Mouse (Mus musculus) embryonic facial prominence, embryonic 13.5 days (tissue): ENCODE measurements around the gene Atp5h. TPM values are rescaled to one million over a fixed set of nuclear protein-coding genes. Genes with fewer than 3 reads are reported as not detected.

Experiments
- ATAC-seq: fragments of 200-750 bp; cut with Nextera tagmentation; 2 replicates; pipeline ENCODE4 v1.8.0; 2017; ENCODE audit warnings: low read depth; ENCODE audit not compliant: insufficient number of reproducible peaks, insufficient read depth, low FRiP score, low TSS enrichment
- H3K27ac ChIP-seq: fragments of 300-500 bp; sonication (generic); 2 replicates; pipeline ENCODE4 v1.5.1; 2015; ENCODE audit warnings: moderate library complexity, mild to moderate bottlenecking, inconsistent platforms
- H3K27me3 ChIP-seq: fragments of 300-500 bp; sonication (generic); 2 replicates; pipeline ENCODE4 v1.6.1; 2015; ENCODE audit warnings: mild to moderate bottlenecking, inconsistent platforms
- H3K36me3 ChIP-seq: fragments of 300-500 bp; sonication (generic); 2 replicates; pipeline ENCODE4 v1.6.1; 2015; ENCODE audit warnings: mild to moderate bottlenecking, inconsistent platforms
- H3K4me1 ChIP-seq: fragments of 300-500 bp; sonication (generic); 2 replicates; pipeline ENCODE4 v1.6.1; 2015; ENCODE audit warnings: inconsistent platforms
- H3K4me2 ChIP-seq: fragments of 300-500 bp; sonication (generic); 2 replicates; pipeline ENCODE4 v1.6.1; 2015; ENCODE audit warnings: moderate library complexity, mild to moderate bottlenecking, inconsistent platforms
- H3K4me3 ChIP-seq: fragments of 300-500 bp; sonication (generic); 2 replicates; pipeline ENCODE4 v1.5.1; 2015; ENCODE audit warnings: mild to moderate bottlenecking, inconsistent platforms
- H3K9ac ChIP-seq: fragments of 300-500 bp; sonication (generic); 2 replicates; pipeline ENCODE4 v1.6.1; 2015; ENCODE audit warnings: mild to moderate bottlenecking, inconsistent platforms
- H3K9me3 ChIP-seq: fragments of 300-500 bp; sonication (generic); 2 replicates; pipeline ENCODE4 v1.6.1; 2016; ENCODE audit warnings: inconsistent platforms
- WGBS: fragments of 180-500 bp; shearing (Covaris S2); methylation state at CpG from one replicate; pipeline ENCODE4 v1.1.7; 2015; ENCODE audit warnings: mixed read lengths; 5-methylcytosine and 5-hydroxymethylcytosine counted together
- polyA plus RNA-seq: library from polyadenylated mRNA; unstranded; fragments of >200 nt; fragmentation: Nextera tagmentation; extraction: Ambion mirVana; gene quantifications from 2 replicates; pipeline ENCODE4 v1.2.1, GENCODE M21; 2015

The Atp5h gene
- polyA plus RNA-seq, 1 experiment from 2014 or later, result 943 TPM

DNA sequence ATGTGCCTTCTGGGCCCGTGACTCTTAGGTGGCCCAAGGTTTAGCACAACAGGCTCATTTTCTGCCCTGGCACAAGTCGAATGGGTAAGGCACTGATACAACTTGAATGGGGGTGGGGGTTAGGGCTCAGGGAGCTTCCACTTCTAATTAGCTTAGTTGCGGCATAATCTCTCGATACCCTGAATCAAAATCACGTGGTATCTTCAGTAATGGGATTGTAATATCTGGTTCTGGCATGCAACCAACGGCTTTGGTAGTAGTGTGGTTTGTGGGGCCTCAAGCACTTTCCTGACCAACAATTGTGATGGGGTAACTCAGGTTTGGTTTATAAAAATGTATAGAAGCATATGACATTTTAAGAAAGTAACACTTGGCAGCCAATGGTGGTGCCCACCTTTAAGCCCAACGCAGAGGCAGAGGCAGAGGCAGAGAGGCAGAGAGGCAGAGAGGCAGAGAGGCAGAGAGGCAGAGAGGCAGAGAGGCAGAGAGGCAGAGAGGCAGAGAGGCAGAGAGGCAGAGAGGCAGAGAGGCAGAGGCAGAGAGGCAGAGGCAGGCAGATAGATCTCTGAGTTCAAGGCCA, 32.6 kb upstream of the Atp5h start:
- no peak overlapping the region for H3K4me2 ChIP-seq
- no peaks in the 10 kb centered on the region for H3K27me3 ChIP-seq
- no peaks in the 10 kb centered on the region for H3K9me3 ChIP-seq
- peaks cover 4% of the 10 kb centered on the region; the same call in 1 of the 2 replicates for H3K4me1 ChIP-seq
- 76% methylated on average over 7 of the region's 7 CpGs for WGBS
- H3K27ac ChIP-seq, result no peak overlapping the region
- no peak overlapping the region for H3K4me3 ChIP-seq
- no peak for ATAC-seq
- H3K36me3 ChIP-seq, result no peaks in the 10 kb centered on the region
- no peak overlapping the region for H3K9ac ChIP-seq

DNA sequence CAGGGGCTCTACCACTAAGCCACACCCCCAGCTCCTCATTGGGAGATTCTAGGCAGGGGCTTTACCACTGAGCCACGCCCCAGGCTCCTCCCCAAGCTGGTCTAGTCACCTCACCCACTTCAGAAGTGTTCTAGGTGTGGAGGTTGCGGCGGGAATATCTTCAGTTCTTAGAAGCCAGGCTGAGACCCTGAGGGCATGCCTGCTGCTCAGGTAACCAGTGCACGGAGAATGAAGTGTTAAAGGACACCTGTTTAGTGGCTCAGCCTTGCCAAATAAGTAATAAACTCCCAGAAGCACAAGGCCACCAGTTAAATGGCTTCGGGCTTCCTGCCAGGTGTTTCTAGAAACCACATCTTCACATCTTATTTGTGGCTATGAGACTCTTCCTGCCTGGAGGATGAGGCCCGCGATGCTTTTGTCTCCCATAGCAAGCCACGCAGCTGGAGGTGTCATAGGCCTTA, 32.0 kb upstream of the Atp5h start:
- Histone ChIP-seq H3K27me3 (no peaks in the 10 kb centered on the region), H3K27ac (no peak overlapping the region), H3K4me3 (no peak overlapping the region), H3K36me3 (no peaks in the 10 kb centered on the region), H3K9ac (no peak overlapping the region), H3K9me3 (no peaks in the 10 kb centered on the region), H3K4me2 (no peak overlapping the region), H3K4me1 (0 out of 2 replicates have a peak, but pooled peaks cover under 1% of the 10 kb centered on the region)
- ATAC-seq, result no peak
- 84% methylated on average over 8 of the region's 8 CpGs for WGBS

DNA sequence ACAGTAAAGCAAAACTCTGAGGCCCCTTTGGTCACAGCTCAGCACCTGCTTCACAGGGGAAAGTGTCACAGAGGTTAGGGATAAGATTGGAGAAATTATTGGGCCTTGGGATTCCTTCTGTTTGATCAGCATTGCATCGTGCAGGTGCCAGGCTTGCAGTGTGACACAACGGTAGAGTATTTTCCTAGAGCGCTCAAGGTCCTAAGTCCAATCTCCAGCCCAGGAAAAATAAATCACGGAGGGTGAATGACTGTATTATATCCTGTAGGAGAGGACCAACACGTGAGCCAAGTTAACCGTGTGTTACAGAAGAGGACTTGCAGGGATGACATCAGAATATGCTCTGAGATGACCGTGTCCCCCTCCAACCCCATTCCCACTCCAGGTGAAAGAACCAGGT, 30.4 kb upstream of the Atp5h start:
- 89% methylated on average over 7 of the region's 7 CpGs for WGBS
- H3K36me3 ChIP-seq, result no peaks in the 10 kb centered on the region
- H3K4me1 ChIP-seq, result 0 out of 2 replicates have a peak, but pooled peaks cover 5% of the 10 kb centered on the region

DNA sequence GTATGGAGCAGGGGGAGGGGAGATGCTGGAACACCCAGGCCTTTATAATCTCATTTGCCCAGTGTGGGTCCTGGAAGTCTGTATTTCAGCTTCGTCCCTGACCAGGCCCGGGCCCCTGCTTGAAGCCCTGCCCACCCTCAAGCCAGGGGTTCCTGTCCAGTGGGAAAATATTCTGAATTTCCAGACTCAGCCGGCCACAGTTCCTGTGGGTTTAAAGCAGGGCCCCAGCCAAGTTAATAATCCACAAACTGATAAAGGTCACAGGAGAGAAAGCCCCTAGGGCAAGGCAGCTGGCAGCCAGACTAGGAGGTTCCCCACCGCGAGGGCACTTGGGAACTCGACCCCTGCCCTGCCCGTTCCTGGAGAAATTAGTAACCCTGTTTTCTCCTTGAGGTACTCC, 29.2 kb upstream of the Atp5h start:
- 14% methylated on average over 7 of the region's 7 CpGs for WGBS
- ATAC-seq, result no peak
- Histone ChIP-seq H3K4me3 (no peak overlapping the region), H3K36me3 (no peaks in the 10 kb centered on the region), H3K27ac (no peak overlapping the region), H3K27me3 (no peaks in the 10 kb centered on the region), H3K4me1 (0 out of 2 replicates have a peak, but pooled peaks cover 5% of the 10 kb centered on the region), H3K9ac (no peak overlapping the region), H3K9me3 (no peaks in the 10 kb centered on the region), H3K4me2 (no peak overlapping the region)

More for the DNA sequence above, 30.4 kb upstream of the Atp5h start:
- Histone ChIP-seq H3K27ac (no peak overlapping the region), H3K9ac (no peak overlapping the region), H3K27me3 (no peaks in the 10 kb centered on the region), H3K4me2 (no peak overlapping the region), H3K9me3 (no peaks in the 10 kb centered on the region), H3K4me3 (no peak overlapping the region)
- ATAC-seq, result no peak

DNA sequence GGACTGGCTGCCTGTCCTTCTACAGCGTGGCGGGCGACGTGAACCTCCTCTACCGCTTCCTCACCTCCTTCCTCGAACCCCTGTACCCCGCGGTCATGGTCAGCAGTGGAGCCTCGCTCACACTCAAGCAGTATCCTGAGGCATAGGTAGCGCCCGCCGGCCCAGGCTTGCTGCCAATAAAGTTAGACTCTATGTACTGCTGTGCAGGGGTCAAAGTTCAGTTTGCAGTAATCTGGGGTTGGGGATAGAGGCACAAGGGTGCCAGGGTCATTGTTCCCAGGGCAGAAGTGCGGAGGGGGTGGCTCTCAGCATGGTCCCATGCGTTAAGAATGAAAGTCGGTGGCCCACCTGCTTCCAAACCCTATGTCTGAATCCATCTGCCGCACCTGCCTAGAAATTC, 28.3 kb upstream of the Atp5h start:
- H3K27ac ChIP-seq, result no peak overlapping the region
- no peak overlapping the region for H3K9ac ChIP-seq
- H3K4me2 ChIP-seq, result no peak overlapping the region
- no peak overlapping the region for H3K4me3 ChIP-seq
- H3K9me3 ChIP-seq, result no peaks in the 10 kb centered on the region
- no peaks in the 10 kb centered on the region for H3K36me3 ChIP-seq
- 84% methylated on average over 16 of the region's 16 CpGs for WGBS
- 0 out of 2 replicates have a peak, but pooled peaks cover 5% of the 10 kb centered on the region for H3K4me1 ChIP-seq
- H3K27me3 ChIP-seq, result no peaks in the 10 kb centered on the region
- no peak for ATAC-seq

DNA sequence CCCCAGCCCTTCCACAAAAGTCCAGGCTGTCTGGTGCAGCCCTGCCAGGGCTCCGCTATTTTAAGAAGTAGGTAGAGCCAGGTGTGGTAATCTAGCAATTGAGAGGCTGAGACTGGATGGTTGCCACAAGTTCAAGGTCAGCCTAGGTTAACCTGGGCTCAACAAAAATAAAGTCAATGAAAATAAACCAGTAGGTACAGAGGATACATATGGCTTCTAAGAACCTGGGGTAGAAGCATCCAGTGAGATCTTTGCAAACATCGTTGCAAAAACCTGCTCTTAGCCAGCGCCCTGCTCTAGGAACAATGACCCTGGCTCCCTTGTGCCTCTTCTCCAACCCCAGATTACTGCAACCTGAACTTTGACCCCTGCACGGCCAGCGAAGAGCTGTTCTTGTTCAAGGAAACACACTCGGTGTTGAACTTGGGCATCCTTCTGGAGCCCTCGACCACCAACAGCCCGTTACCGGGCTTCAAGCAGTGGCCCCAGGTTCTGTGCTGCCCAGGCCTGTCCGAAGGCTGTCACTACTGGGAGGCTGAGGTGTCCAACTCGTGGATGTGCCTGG, 27.6 kb upstream of the Atp5h start:
- Histone ChIP-seq H3K27me3 (no peaks in the 10 kb centered on the region), H3K36me3 (no peaks in the 10 kb centered on the region), H3K4me1 (0 out of 2 replicates have a peak, but pooled peaks cover 5% of the 10 kb centered on the region), H3K4me2 (no peak overlapping the region), H3K9me3 (no peaks in the 10 kb centered on the region), H3K9ac (no peak overlapping the region), H3K4me3 (no peak overlapping the region), H3K27ac (no peak overlapping the region)
- 80% methylated on average over 11 of the region's 11 CpGs for WGBS
- no peak for ATAC-seq

DNA sequence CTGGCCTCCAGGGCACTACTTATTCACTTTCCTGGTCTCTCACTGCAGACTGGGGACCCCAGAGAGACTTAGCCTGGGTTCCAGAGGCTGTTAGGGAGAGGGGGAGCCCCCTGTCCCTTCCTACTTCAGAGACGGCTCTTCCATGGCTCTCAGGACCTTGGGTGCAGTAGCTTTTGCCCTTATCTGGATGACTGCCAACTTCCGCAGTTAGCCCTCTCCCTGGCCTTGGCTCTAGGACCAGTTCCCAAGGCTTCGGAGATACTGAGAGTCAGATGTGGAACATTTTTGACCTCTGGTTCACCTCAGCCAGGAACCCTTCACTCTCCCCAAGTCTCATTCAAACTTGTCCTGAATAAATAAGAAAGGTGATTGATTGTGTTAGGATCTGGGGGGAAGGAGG, 27.1 kb upstream of the Atp5h start:
- Histone ChIP-seq H3K4me3 (no peak overlapping the region), H3K9me3 (no peaks in the 10 kb centered on the region), H3K4me1 (0 out of 2 replicates have a peak, but pooled peaks cover 5% of the 10 kb centered on the region), H3K36me3 (no peaks in the 10 kb centered on the region), H3K4me2 (no peak overlapping the region), H3K27me3 (no peaks in the 10 kb centered on the region), H3K9ac (no peak overlapping the region), H3K27ac (no peak overlapping the region)
- WGBS, result 57% methylated on average over 3 of the region's 3 CpGs
- no peak for ATAC-seq

DNA sequence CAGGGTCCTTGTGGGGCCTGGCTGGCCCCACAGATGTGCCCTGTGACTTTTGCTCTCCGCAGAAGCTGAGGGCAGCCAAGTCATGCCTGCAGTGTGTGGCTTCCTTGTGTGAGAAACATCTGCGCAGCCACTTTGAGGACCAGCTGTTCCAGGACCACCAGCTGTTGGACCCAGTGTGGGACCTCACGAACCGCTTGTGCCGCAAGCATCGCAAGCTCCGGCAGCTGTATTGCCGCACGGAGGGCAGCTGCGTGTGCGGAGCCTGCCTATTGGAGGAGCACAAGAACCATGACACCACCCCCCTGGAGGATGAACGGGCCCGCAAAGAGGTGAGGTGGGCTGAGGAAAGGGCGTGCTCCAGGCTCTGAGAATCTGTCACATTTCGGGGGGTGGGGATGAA, 21.7 kb upstream of the Atp5h start:
- no peak overlapping the region for H3K4me3 ChIP-seq
- no peak overlapping the region for H3K27ac ChIP-seq
- H3K4me1 ChIP-seq, result peaks cover 6% of the 10 kb centered on the region
- WGBS, result 38% methylated on average over 15 of the region's 15 CpGs
- H3K9ac ChIP-seq, result no peak overlapping the region
- H3K27me3 ChIP-seq, result no peaks in the 10 kb centered on the region
- no peaks in the 10 kb centered on the region for H3K36me3 ChIP-seq
- no peak for ATAC-seq
- peak overlapping the region; percentile 16; the same call in 1 of the 2 replicates for H3K4me2 ChIP-seq
- no peaks in the 10 kb centered on the region for H3K9me3 ChIP-seq

DNA sequence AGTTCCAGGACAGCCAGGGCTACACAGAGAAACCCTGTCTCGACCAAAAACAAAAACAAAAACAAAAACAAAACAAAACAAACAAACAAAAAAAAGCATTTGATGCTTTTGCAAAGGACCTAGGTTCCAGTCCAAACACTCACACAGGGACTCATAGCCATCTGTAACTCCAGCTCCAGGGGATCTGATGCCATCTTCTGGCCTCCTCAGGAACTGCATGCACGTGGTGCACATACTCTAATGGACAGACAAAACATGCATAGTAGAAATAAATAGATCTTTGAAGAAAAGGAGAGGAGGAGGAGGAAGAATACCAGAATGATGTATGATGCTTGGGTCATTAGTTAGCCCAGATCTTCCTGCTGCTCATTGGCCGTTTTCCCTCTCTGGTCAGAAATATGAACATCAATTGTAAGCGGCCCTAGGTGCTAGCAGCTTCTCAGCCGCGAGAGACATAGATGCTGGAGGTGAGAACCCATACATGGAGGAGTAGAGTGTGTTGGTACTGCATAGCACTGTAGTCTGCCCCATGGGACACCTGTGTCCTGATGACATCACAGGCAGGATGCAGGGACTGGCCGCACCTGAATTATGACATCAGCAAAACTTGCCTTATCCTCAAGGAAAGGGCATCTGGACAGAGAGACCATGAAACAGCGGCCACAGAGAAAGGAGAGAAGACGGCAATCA, 20.3 kb upstream of the Atp5h start, which contains the start of gene Trim80:
Trim80 (plus strand) TSS at position 640 of the 690 bp plus-strand sequence.
- no peak within 1 kb of the TSS for H3K27ac ChIP-seq
- peaks cover 19% of the 10 kb centered on the region for H3K4me1 ChIP-seq
- H3K9ac ChIP-seq, result no peak within 1 kb of the TSS
- no peaks in the 10 kb centered on the region for H3K36me3 ChIP-seq
- ATAC-seq, result no peak
- H3K4me2 ChIP-seq, result peak within 1 kb of the TSS; percentile 16; the same call in 1 of the 2 replicates
- no peak within 1 kb of the TSS for H3K4me3 ChIP-seq
- WGBS, result 94% methylated on average over 9 of the region's 9 CpGs
- no peaks in the 10 kb centered on the region for H3K9me3 ChIP-seq
- H3K27me3 ChIP-seq, result no peaks in the 10 kb centered on the region

DNA sequence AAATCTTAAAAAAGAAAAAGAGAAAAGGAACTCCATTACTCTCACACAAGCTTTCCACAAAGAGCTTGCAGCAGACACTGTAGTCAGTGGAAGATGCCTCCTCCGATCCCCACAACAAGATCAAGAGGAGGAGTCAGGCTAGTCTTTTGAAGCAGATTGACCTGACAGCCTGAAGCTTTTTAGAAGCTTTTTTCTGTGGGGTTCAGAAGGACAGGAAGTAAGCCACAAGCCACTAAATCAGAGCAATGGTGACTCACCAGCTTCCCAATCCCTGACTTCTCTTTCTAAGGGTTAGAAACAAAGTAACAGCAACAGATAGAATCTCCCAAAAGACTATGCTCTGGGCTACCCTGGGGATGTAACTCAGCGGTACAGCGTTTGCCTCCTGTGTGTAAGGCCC, 19.6 kb upstream of the Atp5h start:
- 82% methylated on average over 3 of the region's 3 CpGs for WGBS
- Histone ChIP-seq H3K4me1 (peaks cover 20% of the 10 kb centered on the region), H3K9ac (no peak overlapping the region), H3K36me3 (no peaks in the 10 kb centered on the region), H3K9me3 (no peaks in the 10 kb centered on the region), H3K27me3 (0 out of 2 replicates have a peak, but pooled peaks cover 2% of the 10 kb centered on the region), H3K27ac (no peak overlapping the region), H3K4me2 (no peak overlapping the region), H3K4me3 (no peak overlapping the region)
- no peak for ATAC-seq

DNA sequence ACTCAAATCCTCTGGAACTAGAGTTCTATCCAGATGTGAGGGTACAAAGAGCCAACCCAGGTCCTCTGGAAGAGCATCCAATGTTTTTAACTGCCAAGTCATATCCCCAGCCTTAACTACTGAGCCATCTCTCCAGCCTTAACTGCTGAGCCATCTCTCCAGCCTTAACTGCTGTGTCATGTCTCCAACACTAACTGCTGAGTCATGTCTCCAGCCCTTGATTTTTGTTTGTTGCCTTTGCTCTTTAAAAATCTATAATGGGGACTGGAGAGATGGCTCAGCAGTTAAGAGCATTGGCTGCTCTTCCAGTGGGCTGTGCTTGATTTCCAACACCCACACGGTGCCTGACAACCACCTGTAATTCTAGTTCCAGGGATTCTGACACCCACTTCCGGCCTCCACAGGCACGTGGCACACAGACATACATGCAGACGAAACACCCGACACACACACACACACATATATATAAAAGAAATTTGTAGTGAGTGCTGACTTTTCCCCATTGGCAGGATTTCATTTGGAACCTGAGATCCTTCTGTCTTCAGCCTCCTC, 17.9 kb upstream of the Atp5h start:
- Histone ChIP-seq H3K4me2 (no peak overlapping the region), H3K36me3 (peaks cover 4% of the 10 kb centered on the region; the same call in 1 of the 2 replicates), H3K27me3 (0 out of 2 replicates have a peak, but pooled peaks cover 2% of the 10 kb centered on the region), H3K9me3 (no peaks in the 10 kb centered on the region), H3K9ac (no peak overlapping the region), H3K27ac (no peak overlapping the region), H3K4me3 (no peak overlapping the region), H3K4me1 (peaks cover 20% of the 10 kb centered on the region)
- WGBS, result 62% methylated on average over 5 of the region's 5 CpGs
- ATAC-seq, result no peak
